Comparison of ENCODE assay signal across 16 mouse cellular contexts in genomic region chr15:92416141-92416540, GRCm38 (mm10). TPM values are rescaled to one million over a fixed set of nuclear protein-coding genes. Genes with fewer than 3 reads are reported as not detected.
"Had no signal": no experiment of that assay in that cellular context is flagged by ENCODE, and none has a peak within 500 bp of the region (broad histone marks: within the 10 kb centered on the region; RNA-seq: fewer than 3 reads in every experiment).

No protein-coding gene starts in this region.

- H3K4me2 ChIP-seq: neural tube, embryonic 15.5 days; stomach, embryonic 15.5 days had no signal

- H3K36me3 ChIP-seq: neural tube, embryonic 15.5 days; stomach, embryonic 15.5 days had no signal

- H3K9ac ChIP-seq: neural tube, embryonic 15.5 days; stomach, embryonic 15.5 days had no signal

- H3K4me1 ChIP-seq: neural tube, embryonic 15.5 days; stomach, embryonic 15.5 days had no signal

- H3K9me3 ChIP-seq: neural tube, embryonic 15.5 days; stomach, embryonic 15.5 days had no signal

- H3K27ac ChIP-seq: neural tube, embryonic 15.5 days; stomach, embryonic 15.5 days; stomach, postnatal 0 days had no signal

- H3K27me3 ChIP-seq: neural tube, embryonic 15.5 days; stomach, embryonic 15.5 days had no signal

- DNase-seq: retina, postnatal 1 day; right cerebral cortex, adult 18-20 months; right cerebral cortex, postnatal 14 days; right cerebral cortex, postnatal 25 days; right cerebral cortex, postnatal 4 days; spleen, adult 18-20 months; thymus, adult 18-20 months; thymus, adult 2 months; thymus, postnatal 14 days; thymus, postnatal 25 days; thymus, postnatal 36 days; thymus, postnatal 4 days had no signal

- H3K4me3 ChIP-seq: neural tube, embryonic 15.5 days; stomach, embryonic 15.5 days had no signal

RNA-seq across cellular contexts. Expression of gene Pdzrn4, which starts 19.5 kb away (rescaled TPM):
- total RNA-seq: neutrophil, adult 5-6 weeks had no signal
